In the genomic region with DNA sequence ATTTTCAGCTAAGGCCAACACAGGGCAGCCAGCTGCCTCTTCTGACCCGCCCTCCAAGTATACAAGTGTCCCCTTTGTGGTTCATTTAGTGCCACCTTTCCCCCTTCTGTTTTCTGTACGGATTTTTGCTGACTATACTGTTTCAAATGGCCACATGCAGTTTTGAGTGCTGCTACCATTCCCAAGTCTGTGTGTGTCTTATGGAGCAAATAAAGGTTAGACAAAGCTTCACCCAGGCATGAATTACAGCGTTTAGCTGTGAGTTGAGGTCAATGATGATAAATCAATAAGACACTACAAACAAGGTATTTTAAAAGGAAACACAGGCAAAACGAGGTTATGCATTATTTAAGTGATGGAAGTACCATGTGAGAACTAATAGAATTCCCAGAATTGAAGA, we compare ENCODE assay signal across 32 mouse cellular contexts. TPM values are rescaled to one million over a fixed set of nuclear protein-coding genes. Genes with fewer than 3 reads are reported as not detected.
"Had no signal": no experiment of that assay in that cellular context is flagged by ENCODE, and none has a peak within 500 bp of the region (broad histone marks: within the 10 kb centered on the region; RNA-seq: fewer than 3 reads in every experiment).

No protein-coding gene starts in this region.

- H3K4me1 ChIP-seq: heart, embryonic 10.5 days; heart, embryonic 13.5 days; heart, embryonic 15.5 days; hindbrain, embryonic 13.5 days; hindbrain, embryonic 15.5 days; kidney, embryonic 15.5 days; limb, embryonic 13.5 days; limb, embryonic 15.5 days; liver, embryonic 12.5 days had no signal

- DNase-seq: gastrocnemius, postnatal 14 days; gastrocnemius, postnatal 36 days; heart, adult 18-20 months; heart, postnatal 14 days; heart, postnatal 36 days; kidney, adult 11 months; kidney, adult 2 months; kidney, adult 9 months; kidney, postnatal 14 days; kidney, postnatal 36 days; layer of hippocampus, adult 9-11 months; layer of hippocampus, postnatal 36 days; left cerebral cortex, postnatal 4 days had no signal

- H3K9me3 ChIP-seq: heart, embryonic 10.5 days; heart, embryonic 13.5 days; heart, embryonic 15.5 days; hindbrain, embryonic 13.5 days; hindbrain, embryonic 15.5 days; kidney, embryonic 15.5 days; limb, embryonic 13.5 days; limb, embryonic 15.5 days; liver, embryonic 12.5 days had no signal

- H3K4me2 ChIP-seq: heart, embryonic 13.5 days; heart, embryonic 15.5 days; hindbrain, embryonic 13.5 days; hindbrain, embryonic 15.5 days; kidney, embryonic 15.5 days; limb, embryonic 13.5 days; limb, embryonic 15.5 days; liver, embryonic 12.5 days had no signal

- H3K4me3 ChIP-seq: heart, embryonic 10.5 days; heart, embryonic 13.5 days; heart, embryonic 15.5 days; hindbrain, embryonic 13.5 days; hindbrain, embryonic 15.5 days; kidney, embryonic 15.5 days; limb, embryonic 13.5 days; limb, embryonic 15.5 days; liver, embryonic 12.5 days had no signal

- H3K9ac ChIP-seq: heart, embryonic 13.5 days; heart, embryonic 15.5 days; hindbrain, embryonic 13.5 days; hindbrain, embryonic 15.5 days; kidney, embryonic 15.5 days; limb, embryonic 13.5 days; limb, embryonic 15.5 days; liver, embryonic 12.5 days; liver, embryonic 14.5 days had no signal

- H3K36me3 ChIP-seq: heart, embryonic 10.5 days; heart, embryonic 13.5 days; heart, embryonic 15.5 days; hindbrain, embryonic 13.5 days; hindbrain, embryonic 15.5 days; kidney, embryonic 15.5 days; limb, embryonic 13.5 days; limb, embryonic 15.5 days; liver, embryonic 12.5 days had no signal

- H3K27me3 ChIP-seq: heart, embryonic 13.5 days; heart, embryonic 15.5 days; hindbrain, embryonic 13.5 days; hindbrain, embryonic 15.5 days; kidney, embryonic 15.5 days; limb, embryonic 13.5 days; limb, embryonic 15.5 days; liver, embryonic 12.5 days had no signal

- H3K27ac ChIP-seq: heart, embryonic 10.5 days; heart, embryonic 13.5 days; heart, embryonic 15.5 days; hindbrain, embryonic 13.5 days; hindbrain, embryonic 15.5 days; hindbrain, postnatal 0 days; kidney, embryonic 15.5 days; kidney, postnatal 0 days; limb, embryonic 13.5 days; limb, embryonic 15.5 days; liver, embryonic 12.5 days; liver, embryonic 14.5 days had no signal

RNA-seq across cellular contexts. Expression of a gene that starts 24.6 kb away (rescaled TPM):
- total RNA-seq: gastrocnemius, adult 18-20 months; gastrocnemius, postnatal 36 days; heart, adult 18-20 months; heart, adult 8-10 months; heart, postnatal 36 days; hindbrain, postnatal 0 days; left cerebral cortex, postnatal 4 days; liver, adult 2 months had no signal
- polyA plus RNA-seq: heart, postnatal 0 days; hindbrain, embryonic 11.5 days; hindbrain, postnatal 0 days; large intestine, adult 2 months; limb, embryonic 11.5 days; liver, adult 2 months had no signal
